In the genomic region with DNA sequence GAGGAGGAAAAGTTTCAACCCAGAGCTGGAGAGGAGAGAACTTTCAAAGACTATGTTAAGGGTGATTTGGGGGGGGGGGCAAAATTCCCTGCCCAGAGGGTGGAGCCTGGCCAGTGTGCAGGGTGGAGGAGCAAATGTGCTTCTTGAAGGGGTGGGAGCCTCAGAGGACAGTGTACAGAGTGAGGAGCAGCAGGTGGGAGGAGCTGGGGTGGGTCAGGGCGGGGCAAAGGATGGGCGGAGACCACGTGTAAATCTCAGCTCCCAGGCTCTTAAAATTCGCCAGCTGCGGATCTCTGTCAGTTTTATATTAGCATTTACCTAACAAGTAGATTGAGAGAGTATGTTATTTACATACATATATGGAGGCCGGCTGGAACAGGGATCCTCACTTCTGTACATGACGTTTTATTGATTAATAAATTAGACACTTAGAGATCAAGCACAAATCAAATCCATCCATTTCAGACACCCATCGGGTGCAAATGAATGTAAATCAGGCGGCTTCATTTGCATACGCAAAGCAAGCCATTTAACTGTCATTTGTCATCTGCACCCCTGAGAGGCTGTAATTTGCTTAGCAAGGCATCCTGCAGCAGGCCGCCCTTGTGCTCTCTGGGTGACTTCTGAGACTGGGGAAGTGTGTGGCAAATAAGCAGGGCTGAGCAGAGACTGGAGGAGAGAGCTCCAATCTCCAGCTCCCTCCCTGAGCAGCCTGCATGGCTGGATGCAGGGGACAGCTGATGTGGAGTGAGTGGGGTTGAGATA, we compare ENCODE assay signal across 9 mouse cellular contexts.
A peak's percentile ranks its signal among the peaks of the same experiment; 100 is the strongest.
DNase-seq lines count a peak whose midpoint lies in the region; ATAC-seq and TF ChIP-seq lines count a peak whose summit lies in the region.
"Had no signal": no experiment of that assay in that cellular context is flagged by ENCODE, and none has a peak within 500 bp of the region (broad histone marks: within the 10 kb centered on the region; RNA-seq: fewer than 3 reads in every experiment).

No protein-coding gene starts in this region.

- no peak for DNase-seq in kidney, adult 18-20 months
- DNase-seq in ZHBTc4 (ENCODE audit: low read depth, low spot score) = peak; percentile 64
- peak; percentile 86 for DNase-seq in forebrain, embryonic 14.5 days (ENCODE audit: low spot score)
- DNase-seq in thymus, adult 2 months = no peak
- no peak for DNase-seq in urinary bladder, postnatal 25 days (ENCODE audit: low spot score)
- DNase-seq: liver, embryonic 13.5 days had no signal

- no peak overlapping the region for H3K4me3 ChIP-seq in kidney, embryonic 16.5 days (ENCODE audit: low read length)
- no peak overlapping the region for H3K4me3 ChIP-seq in forebrain, embryonic 14.5 days (ENCODE audit: low read depth, low read length)
- no peak overlapping the region for H3K4me3 ChIP-seq in midbrain, embryonic 13.5 days (replicated peaks)
- no peak overlapping the region for H3K4me3 ChIP-seq in thymus, adult 2 months (ENCODE audit: control insufficient read depth, insufficient read depth, low read length)
- H3K4me3 ChIP-seq in heart, embryonic 11.5 days (ENCODE audit: low read depth, low read length) = no peak overlapping the region
- H3K4me3 ChIP-seq: liver, embryonic 13.5 days had no signal

- no peak for TF ChIP-seq CTCF in thymus, adult 2 months (IDR thresholded peaks at IDR 0.05; ENCODE audit: borderline replicate concordance, control insufficient read depth, extremely low read depth, insufficient read depth, low read length, poor library complexity)

- peak; percentile 80; the same call in 1 of the 2 replicates for ATAC-seq in kidney, embryonic 16.5 days (ENCODE audit: low FRiP score, low TSS enrichment)
- ATAC-seq in forebrain, embryonic 14.5 days = peak; percentile 90
- ATAC-seq in midbrain, embryonic 13.5 days = peak; percentile 78
- no peak for ATAC-seq in heart, embryonic 11.5 days (replicated peaks; ENCODE audit: insufficient number of reproducible peaks, low FRiP score, low TSS enrichment)

- H3K4me1 ChIP-seq in kidney, embryonic 16.5 days (ENCODE audit: insufficient read depth, low read length) = peaks cover 4% of the 10 kb centered on the region; the same call in 1 of the 2 replicates
- H3K4me1 ChIP-seq in forebrain, embryonic 14.5 days (ENCODE audit: control insufficient read depth, insufficient read depth, low read length) = peaks cover 13% of the 10 kb centered on the region
- peaks cover 12% of the 10 kb centered on the region for H3K4me1 ChIP-seq in midbrain, embryonic 13.5 days (replicated peaks)
- no peaks in the 10 kb centered on the region; the same call in 1 of the 2 replicates for H3K4me1 ChIP-seq in thymus, adult 2 months (replicated peaks; ENCODE audit: control insufficient read depth, insufficient read depth, low read length)
- H3K4me1 ChIP-seq in heart, embryonic 11.5 days (ENCODE audit: control insufficient read depth, insufficient read depth, low read length) = no peaks in the 10 kb centered on the region
- H3K4me1 ChIP-seq: liver, embryonic 13.5 days had no signal

- H3K27ac ChIP-seq in kidney, embryonic 16.5 days (ENCODE audit: low read length) = no peak overlapping the region
- H3K27ac ChIP-seq in forebrain, embryonic 14.5 days (ENCODE audit: low read depth, low read length) = peak overlapping the region; percentile 35; the same call in 1 of the 2 replicates
- H3K27ac ChIP-seq in midbrain, embryonic 13.5 days = peak overlapping the region; percentile 47
- no peak overlapping the region for H3K27ac ChIP-seq in thymus, adult 2 months (ENCODE audit: control insufficient read depth, insufficient read depth, low read length)
- H3K27ac ChIP-seq in heart, embryonic 11.5 days (ENCODE audit: low read depth, low read length) = no peak overlapping the region
- H3K27ac ChIP-seq: liver, embryonic 13.5 days had no signal

- 8% methylated on average over 11 of the region's 11 CpGs for WGBS in kidney, embryonic 16.5 days
- WGBS in forebrain, embryonic 14.5 days = 2% methylated on average over 11 of the region's 11 CpGs
- WGBS in midbrain, embryonic 13.5 days = 8% methylated on average over 11 of the region's 11 CpGs
- WGBS in thymus, adult 2 months = 44% methylated on average over 11 of the region's 11 CpGs
- 6% methylated on average over 11 of the region's 11 CpGs for WGBS in heart, embryonic 11.5 days (ENCODE audit: insufficient replicate concordance)

- no peak overlapping the region for H3K9ac ChIP-seq in kidney, embryonic 16.5 days (replicated peaks; ENCODE audit: low read length)
- 0 out of 2 replicates have a peak overlapping the region, but pooled peaks have one; percentile 13 for H3K9ac ChIP-seq in forebrain, embryonic 14.5 days (ENCODE audit: low read length)
- H3K9ac ChIP-seq in midbrain, embryonic 13.5 days (replicated peaks) = 0 out of 2 replicates have a peak overlapping the region, but pooled peaks have one; percentile 33
- H3K9ac ChIP-seq in heart, embryonic 11.5 days (ENCODE audit: low read depth, low read length) = no peak overlapping the region
- H3K9ac ChIP-seq: liver, embryonic 13.5 days had no signal

- H3K27me3 ChIP-seq in kidney, embryonic 16.5 days (ENCODE audit: insufficient read depth, low read length) = no peaks in the 10 kb centered on the region
- H3K27me3 ChIP-seq in forebrain, embryonic 14.5 days (replicated peaks; ENCODE audit: control insufficient read depth, insufficient read depth, low read length) = no peaks in the 10 kb centered on the region
- H3K27me3 ChIP-seq in midbrain, embryonic 13.5 days = no peaks in the 10 kb centered on the region
- H3K27me3 ChIP-seq in thymus, adult 2 months (ENCODE audit: control insufficient read depth, insufficient read depth, low read length) = no peaks in the 10 kb centered on the region
- H3K27me3 ChIP-seq in heart, embryonic 11.5 days (ENCODE audit: control insufficient read depth, insufficient read depth, low read length) = peaks cover 18% of the 10 kb centered on the region

- TF ChIP-seq POLR2A in thymus, adult 2 months (IDR thresholded peaks at IDR 0.05; ENCODE audit: control insufficient read depth, extremely low read depth, insufficient read depth, low read length, poor library complexity) = no peak

- no peaks in the 10 kb centered on the region for H3K36me3 ChIP-seq in kidney, embryonic 16.5 days (ENCODE audit: insufficient read depth, low read length)
- no peaks in the 10 kb centered on the region for H3K36me3 ChIP-seq in forebrain, embryonic 14.5 days (ENCODE audit: control insufficient read depth, insufficient read depth, low read length)
- no peaks in the 10 kb centered on the region for H3K36me3 ChIP-seq in midbrain, embryonic 13.5 days
- H3K36me3 ChIP-seq in thymus, adult 2 months (ENCODE audit: control insufficient read depth, insufficient read depth, low read length) = no peaks in the 10 kb centered on the region
- H3K36me3 ChIP-seq in heart, embryonic 11.5 days (ENCODE audit: control insufficient read depth, insufficient read depth, low read length) = no peaks in the 10 kb centered on the region
- H3K36me3 ChIP-seq: liver, embryonic 13.5 days had no signal

- no peak overlapping the region for H3K4me2 ChIP-seq in kidney, embryonic 16.5 days (replicated peaks; ENCODE audit: low read depth, low read length)
- peak overlapping the region; percentile 28; the same call in 1 of the 2 replicates for H3K4me2 ChIP-seq in forebrain, embryonic 14.5 days (ENCODE audit: low read length)
- peak overlapping the region; percentile 19; the same call in 1 of the 2 replicates for H3K4me2 ChIP-seq in midbrain, embryonic 13.5 days (replicated peaks)
- no peak overlapping the region for H3K4me2 ChIP-seq in heart, embryonic 11.5 days
- H3K4me2 ChIP-seq: liver, embryonic 13.5 days had no signal

- H3K9me3 ChIP-seq in kidney, embryonic 16.5 days (ENCODE audit: low read length) = no peaks in the 10 kb centered on the region
- H3K9me3 ChIP-seq in forebrain, embryonic 14.5 days (replicated peaks; ENCODE audit: control insufficient read depth, low read length) = no peaks in the 10 kb centered on the region
- H3K9me3 ChIP-seq in midbrain, embryonic 13.5 days = no peaks in the 10 kb centered on the region
- no peaks in the 10 kb centered on the region for H3K9me3 ChIP-seq in heart, embryonic 11.5 days (replicated peaks; ENCODE audit: control insufficient read depth, low read length)
- H3K9me3 ChIP-seq: liver, embryonic 13.5 days had no signal

Comparison
In these comparisons a context has a peak if more than half of its experiments do, and no peak if none do; other contexts are left out.
1. H3K27ac ChIP-seq: peak in forebrain, embryonic 14.5 days (single experiment) and midbrain, embryonic 13.5 days (single experiment); none in kidney, embryonic 16.5 days (single experiment), thymus, adult 2 months (single experiment) and heart, embryonic 11.5 days (single experiment).
2. H3K4me2 ChIP-seq: peak in forebrain, embryonic 14.5 days (single experiment) and midbrain, embryonic 13.5 days (single experiment); none in kidney, embryonic 16.5 days (single experiment) and heart, embryonic 11.5 days (single experiment).
3. H3K9ac ChIP-seq: peak in forebrain, embryonic 14.5 days (single experiment) and midbrain, embryonic 13.5 days (single experiment); none in kidney, embryonic 16.5 days (single experiment) and heart, embryonic 11.5 days (single experiment).
4. DNase-seq: peak in ZHBTc4 (single experiment) and forebrain, embryonic 14.5 days (single experiment); none in kidney, adult 18-20 months (single experiment), thymus, adult 2 months (single experiment) and urinary bladder, postnatal 25 days (single experiment).